Mouse (Mus musculus): ENCODE measurements around the gene 6030452D12Rik.

GRCm38 (mm10) chr8:106527241-106528036 is 27.1 kb downstream of the 6030452D12Rik start:
- peak; percentile 73 for TF ChIP-seq CTCF (IDR thresholded peaks at IDR 0.05; ENCODE audit: low read depth)
- TF ChIP-seq EP300 (optimal IDR thresholded peaks at IDR 0.05): no peak

Measured in stomach, postnatal 0 days (tissue).